Mouse (Mus musculus) forebrain, embryonic 14.5 days (tissue): Measurements from ENCODE around the gene Hsd11b1. TPM values are rescaled to one million over a fixed set of nuclear protein-coding genes. Genes with fewer than 3 reads are reported as not detected.

Source experiments
- ATAC-seq: fragments of 200-750 bp; cut with Nextera tagmentation; 2 replicates; pipeline ENCODE4 v1.8.0; 2017; ENCODE audit warnings: mild to moderate bottlenecking, moderate library complexity
- DNase-seq: peaks from one replicate; pipeline ENCODE4 v3.0.0-alpha.2; 2015; ENCODE audit warnings: low spot score
- H3K27ac ChIP-seq: fragments of 300-500 bp; sonication (generic); 2 replicates; pipeline ENCODE4 v1.5.1; 2014; ENCODE audit warnings: low read depth, mild to moderate bottlenecking, control low read depth, low read length, moderate library complexity
- H3K27me3 ChIP-seq: fragments of 300-500 bp; sonication (generic); replicated peaks from 2 replicates; pipeline ENCODE4 v1.6.1; 2014; ENCODE audit warnings: low read length, control low read depth, mixed read lengths; ENCODE audit not compliant: control insufficient read depth, insufficient read depth
- H3K36me3 ChIP-seq: fragments of 300-500 bp; sonication (generic); 2 replicates; pipeline ENCODE4 v1.6.1; 2014; ENCODE audit warnings: low read length, control low read depth; ENCODE audit not compliant: control insufficient read depth, insufficient read depth
- H3K4me1 ChIP-seq: fragments of 300-500 bp; sonication (generic); 2 replicates; pipeline ENCODE4 v1.6.1; 2014; ENCODE audit warnings: antibody characterized with exemption, low read length, control low read depth; ENCODE audit not compliant: control insufficient read depth, insufficient read depth
- H3K4me2 ChIP-seq: fragments of 300-500 bp; sonication (generic); 2 replicates; pipeline ENCODE4 v1.6.1; 2014; ENCODE audit warnings: mild to moderate bottlenecking, control low read depth, low read length
- H3K4me3 ChIP-seq: fragments of 300-500 bp; sonication (generic); 2 replicates; pipeline ENCODE4 v1.5.1; 2014; ENCODE audit warnings: low read depth, low read length, control low read depth
- H3K9ac ChIP-seq: fragments of 300-500 bp; sonication (generic); 2 replicates; pipeline ENCODE4 v1.6.1; 2014; ENCODE audit warnings: mild to moderate bottlenecking, low read length, control low read depth, moderate library complexity
- H3K9me3 ChIP-seq: fragments of 300-500 bp; sonication (generic); replicated peaks from 2 replicates; pipeline ENCODE4 v1.6.1; 2016; ENCODE audit warnings: low read length, control low read depth, mixed read lengths; ENCODE audit not compliant: control insufficient read depth
- WGBS: fragments of 180-500 bp; shearing (Covaris S2); extraction: QIAGEN DNeasy Blood & Tissue Kit; methylation state at CpG from one replicate; pipeline ENCODE4 v1.1.7; 2014; 5-methylcytosine and 5-hydroxymethylcytosine counted together
- polyA plus RNA-seq: library from polyadenylated mRNA; unstranded; fragments of >200 nt; fragmentation: Nextera tagmentation; extraction: Ambion mirVana; gene quantifications from 2 replicates; pipeline ENCODE4 v1.2.1, GENCODE M21; 2014

The Hsd11b1 gene
- polyA plus RNA-seq, 1 experiment from 2014 or later = 0.47 TPM

GRCm38 (mm10) chr1:193227537-193227936 is 36.3 kb downstream of the Hsd11b1 start:
- H3K4me1 ChIP-seq = no peaks in the 10 kb centered on the region
- no peaks in the 10 kb centered on the region for H3K27me3 ChIP-seq
- ATAC-seq (no peak), DNase-seq (no peak)
- H3K27ac ChIP-seq = no peak overlapping the region
- no peak overlapping the region for H3K4me2 ChIP-seq
- H3K9me3 ChIP-seq = no peaks in the 10 kb centered on the region
- H3K36me3 ChIP-seq = no peaks in the 10 kb centered on the region
- 62% methylated on average over 4 of the region's 4 CpGs for WGBS
- H3K9ac ChIP-seq = no peak overlapping the region
- no peak overlapping the region for H3K4me3 ChIP-seq

GRCm38 (mm10) chr1:193226724-193227522 is 37.0 kb downstream of the Hsd11b1 start:
- no peak overlapping the region for H3K4me2 ChIP-seq
- H3K4me1 ChIP-seq = no peaks in the 10 kb centered on the region
- no peak overlapping the region for H3K27ac ChIP-seq
- no peaks in the 10 kb centered on the region for H3K27me3 ChIP-seq
- H3K9ac ChIP-seq = no peak overlapping the region
- DNase-seq = no peak
- no peaks in the 10 kb centered on the region for H3K9me3 ChIP-seq
- H3K4me3 ChIP-seq = no peak overlapping the region
- 50% methylated on average over 7 of the region's 7 CpGs for WGBS
- ATAC-seq = no peak
- H3K36me3 ChIP-seq = no peaks in the 10 kb centered on the region

GRCm38 (mm10) chr1:193226114-193226513 is 37.8 kb downstream of the Hsd11b1 start:
- no peak for DNase-seq
- Histone ChIP-seq H3K9me3 (no peaks in the 10 kb centered on the region), H3K9ac (no peak overlapping the region), H3K4me1 (no peaks in the 10 kb centered on the region), H3K36me3 (no peaks in the 10 kb centered on the region), H3K27ac (no peak overlapping the region), H3K27me3 (no peaks in the 10 kb centered on the region), H3K4me3 (no peak overlapping the region), H3K4me2 (no peak overlapping the region)
- no peak for ATAC-seq
- WGBS = 94% methylated on average over 4 of the region's 4 CpGs

- no peak overlapping the region for H3K9ac ChIP-seq
- H3K27ac ChIP-seq = no peak overlapping the region
- DNase-seq (no peak), ATAC-seq (no peak)
- no peaks in the 10 kb centered on the region for H3K4me1 ChIP-seq
- no peaks in the 10 kb centered on the region for H3K27me3 ChIP-seq
- H3K36me3 ChIP-seq = no peaks in the 10 kb centered on the region
- H3K4me2 ChIP-seq = no peak overlapping the region
- no peaks in the 10 kb centered on the region for H3K9me3 ChIP-seq
- no peak overlapping the region for H3K4me3 ChIP-seq
- WGBS = 8% methylated on average over 3 of the region's 3 CpGs
Measured at GRCm38 (mm10) chr1:193225531-193225930, 38.3 kb downstream of the Hsd11b1 start.

- H3K9me3 ChIP-seq = no peaks in the 10 kb centered on the region
- no peak overlapping the region for H3K4me3 ChIP-seq
- no peak overlapping the region for H3K9ac ChIP-seq
- H3K4me1 ChIP-seq = no peaks in the 10 kb centered on the region
- 76% methylated on average over 5 of the region's 5 CpGs for WGBS
- ATAC-seq (no peak), DNase-seq (no peak)
- no peak overlapping the region for H3K27ac ChIP-seq
- H3K27me3 ChIP-seq = no peaks in the 10 kb centered on the region
- no peak overlapping the region for H3K4me2 ChIP-seq
- no peaks in the 10 kb centered on the region for H3K36me3 ChIP-seq
Measured at GRCm38 (mm10) chr1:193220408-193220807, 43.5 kb downstream of the Hsd11b1 start.

GRCm38 (mm10) chr1:193216000-193216399 is 47.9 kb downstream of the Hsd11b1 start:
- Histone ChIP-seq H3K4me2 (no peak overlapping the region), H3K4me3 (no peak overlapping the region), H3K27me3 (no peaks in the 10 kb centered on the region), H3K4me1 (no peaks in the 10 kb centered on the region), H3K27ac (no peak overlapping the region), H3K9ac (no peak overlapping the region), H3K9me3 (no peaks in the 10 kb centered on the region), H3K36me3 (no peaks in the 10 kb centered on the region)
- ATAC-seq (no peak), DNase-seq (no peak)
- WGBS = 72% methylated on average over 3 of the region's 3 CpGs

GRCm38 (mm10) chr1:193214053-193214452 is 49.8 kb downstream of the Hsd11b1 start:
- DNase-seq (no peak), ATAC-seq (no peak)
- no peak overlapping the region for H3K9ac ChIP-seq
- no peak overlapping the region for H3K4me2 ChIP-seq
- H3K4me3 ChIP-seq = no peak overlapping the region
- H3K27ac ChIP-seq = no peak overlapping the region
- no peaks in the 10 kb centered on the region for H3K4me1 ChIP-seq
- 82% methylated on average over 5 of the region's 5 CpGs for WGBS
- no peaks in the 10 kb centered on the region for H3K9me3 ChIP-seq
- no peaks in the 10 kb centered on the region for H3K36me3 ChIP-seq
- H3K27me3 ChIP-seq = no peaks in the 10 kb centered on the region

GRCm38 (mm10) chr1:193211371-193211770 is 52.5 kb downstream of the Hsd11b1 start:
- no peaks in the 10 kb centered on the region for H3K9me3 ChIP-seq
- 76% methylated on average over 5 of the region's 5 CpGs for WGBS
- ATAC-seq = no peak
- H3K4me1 ChIP-seq = no peaks in the 10 kb centered on the region
- no peak overlapping the region for H3K27ac ChIP-seq
- no peak overlapping the region for H3K4me3 ChIP-seq
- no peak for DNase-seq
- no peak overlapping the region for H3K9ac ChIP-seq
- no peak overlapping the region for H3K4me2 ChIP-seq
- no peaks in the 10 kb centered on the region for H3K36me3 ChIP-seq
- no peaks in the 10 kb centered on the region for H3K27me3 ChIP-seq

- WGBS = 31% methylated on average over 2 of the region's 2 CpGs
Measured at GRCm38 (mm10) chr1:193208178-193208577, 55.7 kb downstream of the Hsd11b1 start.

More at GRCm38 (mm10) chr1:193208178-193208577, 55.7 kb downstream of the Hsd11b1 start:
- no peaks in the 10 kb centered on the region for H3K27me3 ChIP-seq
- no peak overlapping the region for H3K27ac ChIP-seq
- no peak overlapping the region for H3K4me2 ChIP-seq
- no peak for ATAC-seq
- H3K4me1 ChIP-seq = no peaks in the 10 kb centered on the region
- H3K9me3 ChIP-seq = no peaks in the 10 kb centered on the region
- no peaks in the 10 kb centered on the region for H3K36me3 ChIP-seq
- no peak overlapping the region for H3K9ac ChIP-seq
- peak; percentile 22 for DNase-seq
- H3K4me3 ChIP-seq = no peak overlapping the region
